Mouse (Mus musculus) limb, embryonic 14.5 days (tissue): Measurements from ENCODE around the gene Chst11. TPM values are rescaled to one million over a fixed set of nuclear protein-coding genes. Genes with fewer than 3 reads are reported as not detected.

ENCODE experiments used
- ATAC-seq: fragments of 200-750 bp; cut with Nextera tagmentation; 2 replicates; pipeline ENCODE4 v1.8.0; 2017; ENCODE audit warnings: low read depth, moderate number of reproducible peaks, moderate TSS enrichment; ENCODE audit not compliant: low FRiP score
- DNase-seq: peaks from one replicate; pipeline ENCODE4 v3.0.0-alpha.2; 2015; ENCODE audit warnings: low spot score
- H3K27ac ChIP-seq: fragments of 300-500 bp; sonication (generic); replicated peaks from 2 replicates; pipeline ENCODE4 v1.5.1; 2014; ENCODE audit warnings: low read depth, mild to moderate bottlenecking, low read length, moderate library complexity, mixed read lengths
- H3K27me3 ChIP-seq: fragments of 300-500 bp; sonication (generic); 2 replicates; pipeline ENCODE4 v1.6.1; 2014; ENCODE audit warnings: low read length, mixed read lengths; ENCODE audit not compliant: control insufficient read depth, insufficient read depth
- H3K36me3 ChIP-seq: fragments of 300-500 bp; sonication (generic); 2 replicates; pipeline ENCODE4 v1.6.1; 2014; ENCODE audit warnings: mild to moderate bottlenecking, low read length, moderate library complexity, mixed read lengths; ENCODE audit not compliant: control insufficient read depth, insufficient read depth
- H3K4me1 ChIP-seq: fragments of 300-500 bp; sonication (generic); 2 replicates; pipeline ENCODE4 v1.6.1; 2014; ENCODE audit warnings: antibody characterized with exemption, low read length, mixed read lengths; ENCODE audit not compliant: control insufficient read depth, insufficient read depth
- H3K4me2 ChIP-seq: fragments of 300-500 bp; sonication (generic); replicated peaks from 2 replicates; pipeline ENCODE4 v1.6.1; 2014; ENCODE audit warnings: low read depth, mild to moderate bottlenecking, low read length, moderate library complexity; ENCODE audit not compliant: severe bottlenecking
- H3K4me3 ChIP-seq: fragments of 300-500 bp; sonication (generic); replicated peaks from 2 replicates; pipeline ENCODE4 v1.5.1; 2014; ENCODE audit warnings: low read length
- H3K9ac ChIP-seq: fragments of 300-500 bp; sonication (generic); 2 replicates; pipeline ENCODE4 v1.6.1; 2014; ENCODE audit warnings: mild to moderate bottlenecking, low read depth, low read length, moderate library complexity; ENCODE audit not compliant: severe bottlenecking
- H3K9me3 ChIP-seq: fragments of 300-500 bp; sonication (generic); 2 replicates; pipeline ENCODE4 v1.6.1; 2016; ENCODE audit warnings: low read length; ENCODE audit not compliant: control insufficient read depth
- POLR2A ChIP-seq: fragments of 200-500 bp; IDR thresholded peaks from 2 replicates; pipeline ENCODE4 v1.8.0; 2012; ENCODE audit warnings: inconsistent platforms, mild to moderate bottlenecking, moderate library complexity, borderline replicate concordance; ENCODE audit not compliant: insufficient read depth, insufficient read length; ENCODE audit errors: extremely low read depth
- WGBS: fragments of 180-500 bp; shearing (Covaris S2); extraction: QIAGEN DNeasy Blood & Tissue Kit; methylation state at CpG from one replicate; pipeline ENCODE4 v1.1.7; 2014; 5-methylcytosine and 5-hydroxymethylcytosine counted together
- polyA plus RNA-seq, 2 experiments: library from polyadenylated mRNA; depleted of rRNA in 1 of 2; stranded (reverse) in 1 of 2; unstranded in 1 of 2; fragments of >200 nt; fragmentation: Nextera tagmentation in 1 of 2; extraction: Ambion mirVana in 1 of 2; gene quantifications; 2 replicates each; pipeline versions ENCODE4 v1.2.1 to v1.2.3; 2012 to 2014

The Chst11 gene
- polyA plus RNA-seq, 2 experiments = 5.2 to 27.6 TPM

DNA sequence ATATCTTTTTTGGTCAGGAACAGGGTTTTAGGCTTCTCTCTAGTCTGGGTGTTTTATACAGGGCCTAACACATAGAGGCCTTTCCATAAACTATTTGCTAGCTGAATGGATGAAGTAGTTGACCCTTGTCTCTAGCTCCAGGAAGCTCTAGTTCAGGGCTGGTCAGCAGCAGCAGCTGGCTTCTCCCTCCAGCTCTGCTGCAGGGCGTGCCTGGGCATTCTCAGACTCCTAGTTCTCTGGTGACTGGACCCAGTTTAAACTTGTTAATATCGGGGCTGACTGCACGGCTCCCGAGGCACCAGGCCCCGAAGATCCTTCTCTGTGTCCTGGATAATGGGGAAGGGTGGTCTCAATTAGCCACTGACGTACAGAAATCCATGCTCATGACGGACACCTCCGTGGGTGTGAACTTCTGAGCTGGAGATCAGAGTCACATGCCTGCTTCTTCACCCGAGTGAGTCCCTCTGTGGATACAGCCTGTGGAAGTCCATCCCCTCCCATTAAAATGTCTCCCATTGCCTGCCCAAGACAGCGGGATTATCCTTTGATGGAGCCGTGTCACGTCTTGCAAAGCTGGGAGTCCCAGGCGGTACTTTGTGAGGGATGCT, 4.2 kb downstream of the Chst11 start:
- Histone ChIP-seq H3K27me3 (no peaks in the 10 kb centered on the region), H3K9me3 (no peaks in the 10 kb centered on the region), H3K4me3 (no peak overlapping the region), H3K36me3 (no peaks in the 10 kb centered on the region), H3K9ac (no peak overlapping the region), H3K4me2 (0 out of 2 replicates have a peak overlapping the region, but pooled peaks have one; percentile 24), H3K4me1 (peaks cover 14% of the 10 kb centered on the region; the same call in 1 of the 2 replicates), H3K27ac (no peak overlapping the region)
- DNase-seq = no peak
- no peak for ATAC-seq
- 60% methylated on average over 13 of the region's 13 CpGs for WGBS
- TF ChIP-seq POLR2A = no peak

DNA sequence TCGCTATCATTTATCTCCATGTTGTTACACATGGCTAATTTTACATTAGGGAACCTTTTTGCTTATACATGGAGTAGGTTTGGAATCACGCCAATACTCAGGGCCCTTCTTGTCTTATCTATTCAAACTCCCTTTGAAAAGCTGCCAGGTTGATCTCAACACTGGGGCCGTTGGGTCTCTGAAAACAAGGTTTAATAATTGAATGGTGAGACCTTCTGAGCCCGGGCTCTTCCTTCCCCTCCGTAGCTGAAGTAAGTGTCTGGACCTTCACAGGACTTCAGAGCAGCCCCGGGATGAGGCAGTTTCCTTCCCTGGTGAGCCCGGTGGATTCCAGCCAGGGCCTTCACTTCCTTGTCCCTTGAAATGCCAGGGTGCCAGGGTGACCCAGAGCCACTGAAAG, 5.6 kb downstream of the Chst11 start:
- no peaks in the 10 kb centered on the region for H3K9me3 ChIP-seq
- H3K4me3 ChIP-seq = no peak overlapping the region
- WGBS = 69% methylated on average over 7 of the region's 7 CpGs
- no peak for TF ChIP-seq POLR2A
- peak; percentile 48 for DNase-seq
- H3K4me1 ChIP-seq = peaks cover 17% of the 10 kb centered on the region; the same call in 1 of the 2 replicates
- H3K9ac ChIP-seq = no peak overlapping the region
- no peak overlapping the region for H3K4me2 ChIP-seq
- no peak overlapping the region for H3K27ac ChIP-seq
- no peak for ATAC-seq
- no peaks in the 10 kb centered on the region for H3K36me3 ChIP-seq
- no peaks in the 10 kb centered on the region for H3K27me3 ChIP-seq

DNA sequence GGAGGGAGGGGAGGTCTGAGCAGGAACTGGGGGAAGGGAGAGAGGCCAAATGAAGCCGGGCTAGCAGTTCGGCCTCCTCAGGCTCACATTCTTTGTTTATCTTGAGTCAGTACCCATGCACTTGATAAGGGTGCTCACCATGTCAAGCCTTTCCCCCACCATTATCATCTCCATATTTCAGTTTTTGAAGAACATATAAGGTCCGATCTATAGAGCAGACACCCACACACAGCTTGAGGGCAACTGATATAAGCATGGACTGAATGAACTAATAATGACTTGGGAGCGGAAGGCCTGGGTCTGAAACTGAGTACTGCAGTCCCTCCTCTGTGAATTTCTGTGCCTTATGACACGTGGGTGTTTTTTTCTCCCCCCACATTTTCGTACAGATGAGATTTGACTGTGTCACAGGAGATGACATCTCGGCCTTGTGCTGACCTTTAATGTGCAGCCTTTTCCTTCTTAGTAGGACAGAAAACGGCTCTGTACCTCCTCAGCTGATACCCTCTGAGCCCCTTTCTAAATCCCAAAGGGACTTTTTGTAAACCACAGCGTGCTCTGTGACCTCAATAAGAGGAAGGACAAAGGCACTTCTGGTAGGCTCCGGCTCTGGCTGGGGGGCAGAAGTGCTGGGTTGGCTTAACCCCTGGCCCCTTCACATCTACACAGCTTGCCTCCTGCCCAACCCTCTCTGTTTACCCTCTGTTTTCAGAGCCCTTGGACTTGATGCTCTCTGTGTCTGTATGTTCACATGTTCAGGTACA, 6.6 kb downstream of the Chst11 start:
- no peak for TF ChIP-seq POLR2A
- 66% methylated on average over 10 of the region's 10 CpGs for WGBS
- Histone ChIP-seq H3K4me2 (no peak overlapping the region), H3K27ac (no peak overlapping the region), H3K4me1 (peaks cover 11% of the 10 kb centered on the region; the same call in 1 of the 2 replicates), H3K27me3 (no peaks in the 10 kb centered on the region), H3K4me3 (no peak overlapping the region), H3K9ac (no peak overlapping the region), H3K9me3 (no peaks in the 10 kb centered on the region), H3K36me3 (no peaks in the 10 kb centered on the region)
- ATAC-seq (no peak), DNase-seq (no peak)

- Histone ChIP-seq H3K4me1 (peaks cover 8% of the 10 kb centered on the region; the same call in 1 of the 2 replicates), H3K9me3 (no peaks in the 10 kb centered on the region), H3K27ac (no peak overlapping the region), H3K27me3 (no peaks in the 10 kb centered on the region), H3K4me3 (no peak overlapping the region), H3K4me2 (no peak overlapping the region), H3K36me3 (no peaks in the 10 kb centered on the region), H3K9ac (no peak overlapping the region)
- TF ChIP-seq POLR2A = no peak
- WGBS = 92% methylated on average over 7 of the region's 7 CpGs
- DNase-seq = no peak
- no peak for ATAC-seq
Measured at GRCm38 (mm10) chr10:82994284-82994683, 9.0 kb downstream of the Chst11 start.

- Histone ChIP-seq H3K4me2 (no peak overlapping the region), H3K4me3 (no peak overlapping the region), H3K27me3 (no peaks in the 10 kb centered on the region), H3K36me3 (no peaks in the 10 kb centered on the region), H3K27ac (no peak overlapping the region), H3K4me1 (peaks cover 11% of the 10 kb centered on the region; the same call in 1 of the 2 replicates), H3K9me3 (no peaks in the 10 kb centered on the region), H3K9ac (no peak overlapping the region)
- ATAC-seq (no peak), DNase-seq (no peak)
- 82% methylated on average over 6 of the region's 6 CpGs for WGBS
- TF ChIP-seq POLR2A = no peak
Measured at GRCm38 (mm10) chr10:82997460-82997859, 12.2 kb downstream of the Chst11 start.
